Mouse (Mus musculus) frontal cortex, postnatal 10 days (tissue): ENCODE results near the gene Hcrt.

Source experiments
- DNase-seq, 2 experiments: peaks; one replicate each; pipeline ENCODE4 v3.0.0; 2022; ENCODE audit warnings: low spot score in 2 of 2, mixed read lengths in 1 of 2

The Hcrt gene

GRCm38 (mm10) chr11:100711783-100712615 is 50.7 kb downstream of the Hcrt start, which contains the start of gene Kat2a:
Kat2a (minus strand) TSS chr11:100712465.
- peak; percentile 72 to 83 for DNase-seq
